Mouse (Mus musculus) hindbrain, embryonic 16.5 days (tissue): ENCODE results near the gene Fes. TPM values are rescaled to one million over a fixed set of nuclear protein-coding genes. Genes with fewer than 3 reads are reported as not detected.

Experiments
- ATAC-seq: fragments of 200-750 bp; cut with Nextera tagmentation; 2 replicates; pipeline ENCODE4 v1.8.0; 2017; ENCODE audit warnings: moderate TSS enrichment, moderate library complexity
- H3K27ac ChIP-seq: fragments of 300-500 bp; sonication (generic); 2 replicates; pipeline ENCODE4 v1.5.1; 2014; ENCODE audit warnings: low read depth, mild to moderate bottlenecking, control low read depth, low read length, moderate library complexity
- H3K27me3 ChIP-seq: fragments of 300-500 bp; sonication (generic); replicated peaks from 2 replicates; pipeline ENCODE4 v1.6.1; 2014; ENCODE audit warnings: low read length; ENCODE audit not compliant: control insufficient read depth, insufficient read depth
- H3K36me3 ChIP-seq: fragments of 300-500 bp; sonication (generic); 2 replicates; pipeline ENCODE4 v1.6.1; 2014; ENCODE audit warnings: mild to moderate bottlenecking, low read length, moderate library complexity, mixed read lengths; ENCODE audit not compliant: control insufficient read depth, insufficient read depth
- H3K4me1 ChIP-seq: fragments of 300-500 bp; sonication (generic); 2 replicates; pipeline ENCODE4 v1.6.1; 2014; ENCODE audit warnings: low read depth, low read length; ENCODE audit not compliant: control insufficient read depth, insufficient read depth
- H3K4me2 ChIP-seq: fragments of 300-500 bp; sonication (generic); 2 replicates; pipeline ENCODE4 v1.6.1; 2014; ENCODE audit warnings: mild to moderate bottlenecking, low read length, control low read depth, moderate library complexity
- H3K4me3 ChIP-seq: fragments of 300-500 bp; sonication (generic); 2 replicates; pipeline ENCODE4 v1.5.1; 2014; ENCODE audit warnings: mild to moderate bottlenecking, low read length, control low read depth, moderate library complexity
- H3K9ac ChIP-seq: fragments of 300-500 bp; sonication (generic); 2 replicates; pipeline ENCODE4 v1.6.1; 2014; ENCODE audit warnings: low read depth, mild to moderate bottlenecking, control low read depth, low read length, moderate library complexity
- H3K9me3 ChIP-seq: fragments of 300-500 bp; sonication (generic); 2 replicates; pipeline ENCODE4 v1.6.1; 2014; ENCODE audit warnings: mild to moderate bottlenecking, low read length, moderate library complexity; ENCODE audit not compliant: control insufficient read depth
- WGBS: fragments of 180-500 bp; shearing (Covaris S2); extraction: QIAGEN DNeasy Blood & Tissue Kit; methylation state at CpG from one replicate; pipeline ENCODE4 v1.1.7; 2014; 5-methylcytosine and 5-hydroxymethylcytosine counted together
- polyA plus RNA-seq: library from polyadenylated mRNA; unstranded; fragments of >200 nt; fragmentation: Nextera tagmentation; extraction: Ambion mirVana; gene quantifications from 2 replicates; pipeline ENCODE4 v1.2.1, GENCODE M21; 2015

The Fes gene
- polyA plus RNA-seq, 1 experiment from 2014 or later: 3.8 TPM

DNA sequence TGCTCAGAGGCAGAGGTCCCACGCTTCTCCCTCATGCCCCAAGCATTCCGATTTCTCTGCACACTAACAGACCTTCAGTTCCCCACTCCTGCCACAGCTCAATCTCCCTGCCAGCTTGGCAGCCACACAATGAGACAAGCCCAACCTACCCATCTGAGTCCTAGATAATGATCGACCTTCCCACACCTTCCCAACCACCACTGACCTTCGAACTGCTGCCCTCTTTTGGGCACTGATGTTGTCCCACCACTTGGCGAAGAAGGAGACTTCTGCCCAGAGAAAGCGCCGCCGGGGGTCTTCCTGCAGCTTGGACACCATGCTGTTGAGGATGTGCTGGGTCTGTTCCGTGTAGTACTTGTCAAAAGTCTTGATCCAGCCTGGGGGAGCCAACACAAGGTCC lies 19.7 kb downstream of the Fes start:
- no peak for ATAC-seq
- H3K9me3 ChIP-seq: no peaks in the 10 kb centered on the region
- peaks cover 14% of the 10 kb centered on the region for H3K4me1 ChIP-seq
- 89% methylated on average over 9 of the region's 9 CpGs for WGBS
- no peak overlapping the region for H3K4me3 ChIP-seq
- H3K9ac ChIP-seq: no peak overlapping the region
- H3K4me2 ChIP-seq: no peak overlapping the region
- H3K36me3 ChIP-seq: peaks cover 45% of the 10 kb centered on the region
- no peaks in the 10 kb centered on the region for H3K27me3 ChIP-seq
- H3K27ac ChIP-seq: no peak overlapping the region

DNA sequence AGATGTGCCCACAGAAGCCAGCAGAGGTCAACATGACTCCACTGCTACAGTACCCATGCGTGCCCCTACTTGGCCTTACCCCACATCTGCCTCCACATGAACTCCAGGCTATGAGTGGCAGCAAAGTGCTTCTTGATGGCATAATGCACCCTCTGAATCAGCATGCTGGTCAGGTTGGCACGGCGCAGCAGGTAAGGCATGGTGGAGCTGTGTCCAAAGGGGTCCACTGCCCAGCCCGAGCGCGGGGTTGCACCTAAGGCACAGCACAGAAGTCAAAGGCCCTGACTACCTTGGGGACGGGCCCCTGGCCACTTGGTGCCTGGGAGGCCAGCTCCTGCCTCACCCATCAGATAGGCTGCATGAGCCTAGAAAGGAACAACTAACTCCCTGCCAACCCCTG lies 20.5 kb downstream of the Fes start:
- Histone ChIP-seq H3K4me3 (no peak overlapping the region), H3K4me2 (no peak overlapping the region), H3K9ac (no peak overlapping the region), H3K27me3 (no peaks in the 10 kb centered on the region), H3K4me1 (peaks cover 14% of the 10 kb centered on the region), H3K9me3 (no peaks in the 10 kb centered on the region), H3K36me3 (peaks cover 51% of the 10 kb centered on the region), H3K27ac (no peak overlapping the region)
- ATAC-seq: no peak
- 98% methylated on average over 6 of the region's 7 CpGs for WGBS

DNA sequence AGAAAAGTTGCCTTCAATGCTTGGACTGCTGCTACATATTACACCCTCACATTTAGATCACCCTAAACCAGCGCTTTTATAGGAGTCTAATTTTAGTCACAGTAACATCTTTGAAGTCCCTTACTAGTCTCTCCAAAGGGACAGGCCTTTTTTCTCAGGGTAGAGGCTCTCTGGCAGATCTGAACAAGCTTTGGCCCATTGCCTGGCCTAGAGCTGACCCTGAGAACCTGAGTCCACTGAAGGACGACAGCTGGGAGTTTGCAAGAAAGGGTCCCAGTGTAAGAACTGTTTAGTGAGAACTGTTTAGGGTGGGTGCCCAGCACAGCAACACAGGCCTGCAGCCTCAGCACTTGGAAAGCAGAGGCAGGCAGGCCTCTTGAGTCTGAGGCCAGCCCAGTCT lies 22.0 kb downstream of the Fes start:
- 73% methylated on average over 2 of the region's 2 CpGs for WGBS
- Histone ChIP-seq H3K9ac (no peak overlapping the region), H3K9me3 (no peaks in the 10 kb centered on the region), H3K4me1 (peaks cover 14% of the 10 kb centered on the region), H3K4me3 (no peak overlapping the region), H3K36me3 (peaks cover 56% of the 10 kb centered on the region), H3K27me3 (no peaks in the 10 kb centered on the region), H3K4me2 (no peak overlapping the region), H3K27ac (no peak overlapping the region)
- ATAC-seq: no peak

DNA sequence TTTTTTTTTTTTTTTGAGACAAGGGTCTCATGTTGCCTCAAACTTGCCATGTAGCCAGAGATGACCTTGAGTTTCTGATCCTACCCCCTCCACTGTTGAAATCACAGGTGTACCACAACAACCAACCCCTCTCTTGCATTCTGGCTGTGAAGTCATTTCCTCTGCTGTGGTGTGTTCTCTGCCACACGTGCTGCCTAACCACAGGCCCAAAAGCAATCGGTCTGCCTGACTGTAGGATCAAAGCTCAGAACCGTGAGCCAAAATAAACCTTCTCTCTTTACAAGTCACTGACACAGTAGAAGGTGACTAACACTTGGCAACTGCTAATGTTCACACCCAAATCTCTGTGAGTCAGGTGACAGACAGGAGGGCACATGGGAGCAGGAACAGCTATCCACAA lies 27.3 kb downstream of the Fes start:
- no peak overlapping the region for H3K4me3 ChIP-seq
- no peaks in the 10 kb centered on the region for H3K4me1 ChIP-seq
- H3K36me3 ChIP-seq: peaks cover 57% of the 10 kb centered on the region
- H3K9me3 ChIP-seq: no peaks in the 10 kb centered on the region
- H3K9ac ChIP-seq: no peak overlapping the region
- ATAC-seq: no peak
- no peak overlapping the region for H3K27ac ChIP-seq
- WGBS: 76% methylated on average over 3 of the region's 3 CpGs
- H3K27me3 ChIP-seq: no peaks in the 10 kb centered on the region
- H3K4me2 ChIP-seq: no peak overlapping the region

DNA sequence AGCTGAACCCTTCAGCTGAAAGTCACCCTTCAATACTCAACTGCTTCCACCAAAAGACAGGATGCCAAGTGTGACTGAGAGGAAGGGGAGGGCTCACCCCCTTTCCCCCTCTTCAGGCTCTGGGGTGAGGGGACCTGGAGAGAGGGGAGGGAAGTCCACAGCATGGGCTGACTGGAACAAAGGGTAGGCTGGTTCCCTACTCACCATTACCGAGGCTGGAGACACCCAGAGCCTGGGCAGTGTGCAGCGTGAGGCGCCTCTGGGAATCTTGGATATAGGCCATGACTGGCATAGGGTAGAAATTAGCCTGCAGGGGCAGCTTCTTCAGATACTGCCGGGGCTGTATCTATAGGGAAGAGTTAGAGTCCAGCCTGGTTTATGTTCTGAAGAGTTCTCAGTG lies 29.7 kb downstream of the Fes start:
- no peak overlapping the region for H3K9ac ChIP-seq
- H3K27me3 ChIP-seq: no peaks in the 10 kb centered on the region
- peaks cover 49% of the 10 kb centered on the region for H3K36me3 ChIP-seq
- no peaks in the 10 kb centered on the region for H3K9me3 ChIP-seq
- H3K4me3 ChIP-seq: no peak overlapping the region
- H3K4me2 ChIP-seq: no peak overlapping the region
- no peak; the same call in 1 of the 2 replicates for ATAC-seq
- no peak overlapping the region for H3K27ac ChIP-seq
- no peaks in the 10 kb centered on the region for H3K4me1 ChIP-seq
- WGBS: 41% methylated on average over 4 of the region's 4 CpGs

DNA sequence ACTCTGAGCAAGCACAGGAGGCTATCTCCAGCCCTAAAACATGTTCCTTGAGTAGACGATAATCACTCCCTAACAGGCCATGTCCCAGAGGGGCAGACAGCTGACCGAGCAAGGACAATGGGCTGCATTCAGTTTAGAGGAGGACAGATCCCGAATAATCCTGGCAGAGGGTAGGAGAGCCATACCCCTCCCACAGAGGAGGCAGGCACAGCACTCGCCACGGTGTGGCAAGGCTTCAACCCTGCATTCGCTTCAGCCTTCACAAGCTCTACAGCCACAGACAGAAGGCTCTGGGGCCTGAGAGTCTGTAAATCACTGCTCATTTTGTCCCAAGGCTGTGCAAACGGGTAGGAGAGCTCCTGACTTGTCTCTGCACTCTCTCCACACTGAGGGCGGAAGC lies 30.6 kb downstream of the Fes start:
- H3K27ac ChIP-seq: no peak overlapping the region
- H3K27me3 ChIP-seq: no peaks in the 10 kb centered on the region
- peaks cover 46% of the 10 kb centered on the region for H3K36me3 ChIP-seq
- no peak overlapping the region for H3K4me3 ChIP-seq
- WGBS: 20% methylated on average over 8 of the region's 8 CpGs
- ATAC-seq: peak; percentile 76
- no peak overlapping the region for H3K4me2 ChIP-seq
- no peaks in the 10 kb centered on the region for H3K4me1 ChIP-seq
- H3K9me3 ChIP-seq: no peaks in the 10 kb centered on the region
- no peak overlapping the region for H3K9ac ChIP-seq

DNA sequence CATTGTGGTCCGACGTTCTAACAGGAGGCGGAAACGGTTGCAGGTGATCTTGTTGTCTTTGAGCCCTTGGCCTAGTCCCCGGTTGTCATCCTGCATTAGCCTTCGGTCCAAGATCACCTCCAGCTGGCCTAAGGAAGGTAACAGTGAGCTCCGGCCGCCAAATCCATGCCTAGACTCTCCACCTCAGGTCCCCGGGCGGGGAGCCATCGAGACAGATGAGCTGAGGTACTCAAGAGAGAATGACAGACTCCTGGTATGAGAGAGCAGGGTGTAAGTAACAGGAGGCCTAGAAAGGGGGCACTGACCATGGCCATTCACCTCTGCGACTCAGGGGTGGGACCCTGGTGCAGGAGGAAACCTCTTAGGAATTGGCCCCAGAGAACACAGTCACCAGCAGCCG lies 31.4 kb downstream of the Fes start:
- WGBS: 90% methylated on average over 13 of the region's 13 CpGs
- no peaks in the 10 kb centered on the region for H3K4me1 ChIP-seq
- no peak overlapping the region for H3K4me2 ChIP-seq
- no peaks in the 10 kb centered on the region for H3K9me3 ChIP-seq
- H3K27me3 ChIP-seq: no peaks in the 10 kb centered on the region
- no peak overlapping the region for H3K27ac ChIP-seq
- no peak overlapping the region for H3K9ac ChIP-seq
- ATAC-seq: no peak
- H3K4me3 ChIP-seq: no peak overlapping the region
- H3K36me3 ChIP-seq: peaks cover 48% of the 10 kb centered on the region

DNA sequence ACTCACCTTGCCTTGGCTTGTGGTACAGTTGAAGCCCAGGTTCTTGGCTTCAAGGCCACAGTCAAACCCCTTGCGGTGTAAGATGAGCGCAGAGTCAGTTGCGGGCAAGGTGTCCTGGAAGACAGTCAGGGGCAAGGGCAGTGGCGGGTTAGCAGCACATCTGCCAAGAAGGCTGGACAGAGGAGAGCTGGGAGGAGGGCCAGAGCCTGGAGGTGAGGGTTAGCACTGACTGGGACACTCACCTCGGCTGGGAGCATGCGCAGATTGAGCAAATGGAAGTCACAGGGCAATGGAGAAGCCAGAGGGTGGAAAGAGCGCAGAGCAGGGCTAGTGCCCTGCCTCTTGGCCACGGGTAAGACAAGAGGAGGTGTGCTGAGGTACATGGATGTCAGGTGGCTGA lies 34.8 kb downstream of the Fes start:
- no peak for ATAC-seq
- H3K27me3 ChIP-seq: no peaks in the 10 kb centered on the region
- H3K4me3 ChIP-seq: no peak overlapping the region
- peaks cover 40% of the 10 kb centered on the region for H3K36me3 ChIP-seq
- no peak overlapping the region for H3K9ac ChIP-seq
- H3K4me2 ChIP-seq: no peak overlapping the region
- no peaks in the 10 kb centered on the region for H3K4me1 ChIP-seq
- H3K9me3 ChIP-seq: no peaks in the 10 kb centered on the region
- H3K27ac ChIP-seq: no peak overlapping the region
- 92% methylated on average over 8 of the region's 8 CpGs for WGBS

DNA sequence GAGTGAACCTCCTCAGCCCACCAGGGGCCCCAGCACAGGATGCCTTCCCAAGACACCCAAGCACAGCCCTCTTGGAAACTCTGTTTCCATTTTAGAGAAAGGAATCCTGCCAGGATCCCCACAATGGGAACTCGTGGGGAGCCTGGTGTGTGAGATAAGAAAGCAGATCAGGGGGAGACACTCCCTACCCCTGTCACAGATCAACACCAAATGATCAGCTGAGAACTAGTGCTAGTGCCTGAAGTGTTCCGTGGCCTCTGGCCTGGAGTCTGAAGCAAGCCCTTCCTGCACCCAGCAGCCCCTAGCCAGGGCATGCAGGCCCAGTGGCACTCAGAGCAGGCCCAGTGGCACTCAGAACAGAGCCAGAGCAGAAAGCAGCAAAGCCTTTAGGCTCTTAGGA lies 36.9 kb downstream of the Fes start:
- Histone ChIP-seq H3K27me3 (no peaks in the 10 kb centered on the region), H3K36me3 (peaks cover 34% of the 10 kb centered on the region), H3K4me2 (no peak overlapping the region), H3K9me3 (no peaks in the 10 kb centered on the region), H3K4me3 (no peak overlapping the region), H3K9ac (no peak overlapping the region; the same call in 1 of the 2 replicates), H3K27ac (no peak overlapping the region), H3K4me1 (no peaks in the 10 kb centered on the region)
- no peak for ATAC-seq
- 68% methylated on average over 2 of the region's 2 CpGs for WGBS
